Mouse (Mus musculus) liver, adult 2 months (tissue): ENCODE results near the gene Yars2.

Source experiments
- CTCF ChIP-seq: fragments of 200-500 bp; IDR thresholded peaks from 2 replicates; pipeline ENCODE4 v1.5.1; 2011; ENCODE audit warnings: low read depth, low read length, control low read depth
- POLR2A ChIP-seq: fragments of 200-500 bp; IDR thresholded peaks from 2 replicates; pipeline ENCODE4 v1.6.1; 2011; ENCODE audit warnings: low read length, control low read depth; ENCODE audit not compliant: insufficient read depth; ENCODE audit errors: extremely low read depth

DNA sequence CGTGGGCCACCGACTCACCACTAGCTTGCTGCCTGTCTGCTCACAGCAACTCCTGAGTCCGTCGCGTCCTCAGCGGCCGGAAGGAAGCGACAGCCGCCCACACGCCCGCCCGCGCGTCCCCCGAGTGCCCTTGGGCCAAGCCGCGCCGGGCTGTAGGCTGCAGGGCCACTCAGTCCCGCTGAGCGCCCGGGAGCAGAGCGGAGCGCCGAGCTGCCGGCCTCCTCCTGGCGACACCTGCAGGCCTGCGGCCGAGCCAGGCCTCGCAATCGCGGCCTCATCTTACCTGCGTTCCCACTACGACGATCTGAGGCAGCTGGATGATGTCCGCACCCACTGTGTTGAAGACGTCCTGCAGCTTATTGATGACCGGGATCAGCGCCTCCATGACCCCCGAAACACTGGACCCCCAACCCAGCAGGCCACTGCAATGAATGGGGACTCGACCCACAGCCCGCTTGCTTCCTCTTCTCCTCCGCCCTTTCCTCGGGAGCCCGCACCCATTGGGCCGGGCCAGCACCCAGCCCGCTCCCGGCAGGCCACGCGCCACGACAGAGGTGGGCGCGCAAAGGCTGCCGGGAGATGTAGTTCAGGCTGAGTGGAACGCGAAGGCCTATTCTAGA is 55.8 kb downstream of the Yars2 start, which contains the start of gene Dnm1l:
- TF ChIP-seq POLR2A (peak; percentile 64; the same call in 1 of the 2 replicates), CTCF (peak; percentile 24; the same call in 1 of the 2 replicates)
